Mouse (Mus musculus): ENCODE measurements at regions not wholly inside any gene's neighbourhood (a gene's known extent, or its start where the extent isn't known, plus 50 kb on each side); places are given as distances from the start of the nearest gene placed in this dataset.

GRCm38 (mm10) chr1:23228478-23228877 lies 126.4 kb upstream of the 4933415F23Rik start:
- TF ChIP-seq CTCF (IDR thresholded peaks at IDR 0.05; ENCODE audit: low read depth, low read length) (no peak), TAL1 (conservative IDR thresholded peaks at IDR 0.05; ENCODE audit: low read depth, low read length) (no peak), GATA1 (IDR thresholded peaks at IDR 0.05; ENCODE audit: borderline replicate concordance, low read length) (no peak), GATA2 (IDR thresholded peaks at IDR 0.05; ENCODE audit: borderline replicate concordance, low read depth, low read length) (no peak)

Data from G1E (cell line).